Mouse (Mus musculus): ENCODE data around the gene Usp17ld. TPM values are rescaled to one million over a fixed set of nuclear protein-coding genes. Genes with fewer than 3 reads are reported as not detected.
"Not testable (repeated sequence)": the region's sequence is repeated elsewhere in the genome, so short reads cannot be mapped to it uniquely, and the experiment has no call there.

Usp17ld gene
- not detected for total RNA-seq (2021)
- long read RNA-seq, experiment 1, result 0 reads
- long read RNA-seq, experiment 2, result 0 reads

- DNase-seq, result not testable (repeated sequence)
Measured at GRCm38 (mm10) chr7:103252405-103252804, at the start of gene Usp17ld. Gene Usp17ld, minus strand, starts transcription at chr7:103252505.

- DNase-seq, result no peak
Measured at GRCm38 (mm10) chr7:103216696-103217095, 35.6 kb downstream of the Usp17ld start, which contains the start of gene Olfr594. Gene Olfr594, plus strand, starts transcription at chr7:103216996.

- DNase-seq, result not testable (repeated sequence)
Measured at GRCm38 (mm10) chr7:103212050-103212449, 40.3 kb downstream of the Usp17ld start.

GRCm38 (mm10) chr7:103211562-103211961, 40.7 kb downstream of the Usp17ld start, which contains the start of gene Olfr593:
Gene Olfr593, plus strand, starts transcription at chr7:103211862.
- DNase-seq, result no peak

Small RNAs within 50 kb of the gene (microRNA-seq; reads per million reads assigned to microRNA genes)
- gene Gm23550 (not detected), gene Gm25171 (not detected)

Other genes with a start within 250 kb of the Usp17ld start
- gene Olfr582, start 214.5 kb downstream of the Usp17ld start, total RNA-seq (2021), result not detected
- gene Olfr583, start 201.2 kb downstream of the Usp17ld start, total RNA-seq (2021), result not detected
- gene Olfr584, start 170.6 kb downstream of the Usp17ld start, total RNA-seq (2021), result not detected
- not detected for gene Olfr585, start 154.8 kb downstream of the Usp17ld start, total RNA-seq (2021)
- not detected for gene Olfr586, start 126.9 kb downstream of the Usp17ld start, total RNA-seq (2021)
- not detected for gene Olfr588-ps1, start 111.6 kb downstream of the Usp17ld start, total RNA-seq (2021)
- gene Olfr589, start 96.1 kb downstream of the Usp17ld start, total RNA-seq (2021), result not detected
- not detected for gene Olfr591, start 74.2 kb downstream of the Usp17ld start, total RNA-seq (2021)
- gene Olfr592, start 67.7 kb downstream of the Usp17ld start, total RNA-seq (2021), result not detected
- not detected for gene Olfr593, start 40.6 kb downstream of the Usp17ld start, total RNA-seq (2021)
- gene Olfr594, start 35.5 kb downstream of the Usp17ld start, total RNA-seq (2021), result not detected
- gene Olfr596, start 53.1 kb upstream of the Usp17ld start, total RNA-seq (2021), result not detected
- gene Olfr597, start 63.8 kb upstream of the Usp17ld start, total RNA-seq (2021), result not detected
- not detected for gene Olfr598, start 71.1 kb upstream of the Usp17ld start, total RNA-seq (2021)
- gene Olfr599, start 83.4 kb upstream of the Usp17ld start, total RNA-seq (2021), result not detected
- gene Olfr600, start 97.2 kb upstream of the Usp17ld start, total RNA-seq (2021), result not detected
- not detected for gene Olfr601, start 110.2 kb upstream of the Usp17ld start, total RNA-seq (2021)
- not detected for gene Olfr603, start 133.7 kb upstream of the Usp17ld start, total RNA-seq (2021)
- not detected for gene Usp17lc, start 162.6 kb upstream of the Usp17ld start, total RNA-seq (2021)
- gene Olfr605, start 192.9 kb upstream of the Usp17ld start, total RNA-seq (2021), result not detected
- gene Olfr606, start 196.5 kb upstream of the Usp17ld start, total RNA-seq (2021), result not detected
- not detected for gene Olfr607, start 211.6 kb upstream of the Usp17ld start, total RNA-seq (2021)
- not detected for gene Olfr608, start 217.4 kb upstream of the Usp17ld start, total RNA-seq (2021)
- gene Olfr609, start 245.6 kb upstream of the Usp17ld start, total RNA-seq (2021), result not detected

All from adrenal gland, postnatal 10 days (tissue).